Mouse (Mus musculus) heart, adult 2 months (tissue): ENCODE data around the gene Apopt1.

Source experiments
- CTCF ChIP-seq: fragments of 200-600 bp; IDR thresholded peaks from 2 replicates; pipeline ENCODE4 v1.8.1; 2022; ENCODE audit warnings: antibody characterized with exemption, mild to moderate bottlenecking, moderate library complexity
- EP300 ChIP-seq: fragments of 200-500 bp; IDR thresholded peaks from 2 replicates; pipeline ENCODE4 v1.6.1; 2011; ENCODE audit warnings: low read depth, low read length, control low read depth; ENCODE audit not compliant: insufficient read depth
- POLR2A ChIP-seq: fragments of 200-500 bp; IDR thresholded peaks from 2 replicates; pipeline ENCODE4 v1.6.1; 2011; ENCODE audit warnings: mild to moderate bottlenecking, low read depth, low read length, control low read depth; ENCODE audit not compliant: insufficient read depth

DNA sequence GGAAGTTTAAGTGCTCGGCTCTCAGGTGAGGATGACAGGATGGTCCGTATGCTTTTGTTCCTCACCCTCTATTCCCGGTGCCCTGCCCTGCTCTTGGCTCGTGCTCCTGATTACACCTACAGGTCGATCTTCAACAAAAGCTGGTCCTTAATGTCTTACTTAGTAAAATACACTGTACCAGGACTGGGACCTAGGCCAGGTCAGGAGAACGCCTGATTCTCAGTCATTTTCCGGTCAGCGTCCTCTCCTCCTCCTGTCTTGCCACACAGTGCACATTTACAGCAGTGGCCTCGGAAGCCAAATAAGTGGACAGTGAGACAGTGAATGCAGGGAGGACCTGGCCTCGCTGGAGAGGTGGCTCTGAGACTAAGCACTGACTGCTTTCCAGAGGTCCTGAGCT lies 57.6 kb downstream of the Apopt1 start:
- TF ChIP-seq CTCF, result no peak
- no peak for TF ChIP-seq EP300
- TF ChIP-seq POLR2A, result no peak
